ENCODE assay signal across 17 mouse cellular contexts in genomic region chr9:104252637-104253036, GRCm38 (mm10).
"Had no signal": no experiment of that assay in that cellular context is flagged by ENCODE, and none has a peak within 500 bp of the region (broad histone marks: within the 10 kb centered on the region; RNA-seq: fewer than 3 reads in every experiment).

No protein-coding gene starts in this region.

- H3K4me2 ChIP-seq: lung, embryonic 15.5 days; midbrain, embryonic 11.5 days; midbrain, embryonic 13.5 days; midbrain, embryonic 15.5 days; neural tube, embryonic 12.5 days; stomach, embryonic 15.5 days had no signal

- H3K4me1 ChIP-seq: lung, embryonic 15.5 days had no signal

- H3K27me3 ChIP-seq: lung, embryonic 15.5 days; megakaryocyte, embryonic 14.5 days; midbrain, embryonic 13.5 days; midbrain, embryonic 15.5 days; neural tube, embryonic 12.5 days; stomach, embryonic 15.5 days had no signal

- H3K27ac ChIP-seq: lung, embryonic 15.5 days; macrophage; midbrain, embryonic 13.5 days; midbrain, embryonic 15.5 days; neural tube, embryonic 12.5 days; stomach, embryonic 15.5 days; stomach, postnatal 0 days had no signal

- ATAC-seq: lung, postnatal 0 days; midbrain, embryonic 13.5 days; midbrain, embryonic 15.5 days had no signal

- H3K36me3 ChIP-seq: lung, embryonic 15.5 days; midbrain, embryonic 13.5 days; midbrain, embryonic 15.5 days; neural tube, embryonic 12.5 days; stomach, embryonic 15.5 days had no signal

- H3K9me3 ChIP-seq: lung, embryonic 15.5 days; megakaryocyte, embryonic 14.5 days; midbrain, embryonic 13.5 days; midbrain, embryonic 15.5 days; neural tube, embryonic 12.5 days; stomach, embryonic 15.5 days had no signal

- H3K9ac ChIP-seq: lung, embryonic 15.5 days; midbrain, embryonic 13.5 days; midbrain, embryonic 15.5 days; neural tube, embryonic 12.5 days; stomach, embryonic 15.5 days had no signal

- DNase-seq: lung, adult 2 months; lung, postnatal 14 days; lung, postnatal 36 days; right cerebral cortex, postnatal 14 days; thymus, adult 2 months; thymus, postnatal 25 days; thymus, postnatal 4 days had no signal

- H3K4me3 ChIP-seq: lung, embryonic 15.5 days; midbrain, embryonic 13.5 days; midbrain, embryonic 15.5 days; neural tube, embryonic 12.5 days; stomach, embryonic 15.5 days had no signal
